Mouse (Mus musculus): ENCODE measurements around the gene Baiap2l1.

Gene Baiap2l1

GRCm38 (mm10) chr5:144230216-144230615, 127.7 kb downstream of the Baiap2l1 start:
- no peak for DNase-seq (ENCODE audit: low spot score)

GRCm38 (mm10) chr5:144226220-144226619, 131.7 kb downstream of the Baiap2l1 start:
- DNase-seq (ENCODE audit: low spot score) = no peak

DNA sequence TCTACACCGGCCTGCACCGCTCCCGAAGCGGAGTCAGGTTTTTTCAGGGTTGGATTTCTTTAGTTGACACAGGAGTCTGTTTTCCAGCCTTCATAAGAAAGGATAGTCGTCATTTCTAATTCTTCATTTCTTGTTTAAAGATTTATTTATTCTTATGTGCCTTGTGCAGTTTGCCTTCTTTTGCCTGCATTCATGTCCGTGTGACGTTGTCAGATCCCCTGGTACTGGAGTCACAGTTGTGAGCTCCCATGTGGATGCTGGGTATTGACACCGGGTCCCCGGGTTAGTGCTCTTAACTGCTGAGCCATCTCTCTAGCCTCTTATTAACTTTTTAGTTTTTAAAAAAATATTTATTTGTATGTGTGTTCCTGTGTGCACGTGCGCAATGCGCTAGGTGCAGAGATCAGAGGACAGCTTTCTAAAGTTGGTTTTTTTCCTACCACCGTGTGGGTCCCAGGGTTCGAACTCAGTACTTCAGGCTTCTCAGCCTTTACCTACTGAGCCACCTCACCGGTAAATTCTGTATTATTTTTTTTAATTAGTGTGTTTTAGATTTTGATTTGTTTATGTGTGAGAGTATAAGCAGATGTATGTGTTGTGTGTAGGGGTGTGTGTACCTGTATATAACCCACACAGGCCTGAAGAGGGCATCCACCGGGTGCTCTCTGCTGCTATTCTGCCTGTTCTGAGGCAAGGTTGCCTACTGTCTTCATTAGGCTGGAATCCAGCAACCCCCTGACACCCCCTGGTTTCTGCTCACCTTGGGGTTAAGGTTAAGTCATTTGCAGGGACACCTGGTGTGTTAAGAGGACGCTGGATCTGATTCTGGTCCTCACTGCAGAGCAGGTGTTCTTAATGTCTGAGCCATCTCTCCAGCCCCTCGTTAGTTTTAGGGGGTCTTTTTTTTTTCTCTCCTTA, 133.8 kb downstream of the Baiap2l1 start:
- no peak for DNase-seq (ENCODE audit: low spot score)

- peak; percentile 94 for DNase-seq (ENCODE audit: low spot score)
Observed at GRCm38 (mm10) chr5:144223503-144223862, 134.4 kb downstream of the Baiap2l1 start, which contains the start of gene Tecpr1. Gene Tecpr1 (minus strand): TSS chr5:144223615.

- peak; percentile 41 for DNase-seq (ENCODE audit: low spot score)
Observed at GRCm38 (mm10) chr5:144222811-144223502, 135.0 kb downstream of the Baiap2l1 start.

- DNase-seq (ENCODE audit: low spot score) = no peak
Observed at GRCm38 (mm10) chr5:144221305-144221704, 136.6 kb downstream of the Baiap2l1 start.

DNA sequence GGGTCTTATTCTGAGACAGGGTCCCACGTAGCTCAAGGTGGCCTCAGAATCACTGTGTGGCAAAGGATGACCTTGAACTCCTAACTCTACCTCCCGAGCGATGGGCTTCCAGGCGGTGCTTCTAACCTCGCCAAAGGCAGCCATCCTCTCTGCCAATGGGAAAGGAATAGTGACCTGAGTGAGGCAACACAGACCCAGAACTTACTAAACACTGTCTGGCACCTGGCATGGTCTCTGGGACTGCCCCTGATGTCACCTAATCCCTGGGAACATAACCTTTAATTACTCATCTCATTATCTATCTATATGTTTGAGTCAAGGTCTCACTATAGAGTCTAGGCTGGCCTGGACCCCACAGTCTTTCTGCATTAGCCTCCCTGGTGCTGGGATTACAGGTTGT, 138.0 kb downstream of the Baiap2l1 start:
- DNase-seq (ENCODE audit: low spot score) = no peak

- DNase-seq (ENCODE audit: low spot score) = no peak
Observed at GRCm38 (mm10) chr5:144219306-144219705, 138.6 kb downstream of the Baiap2l1 start.

DNA sequence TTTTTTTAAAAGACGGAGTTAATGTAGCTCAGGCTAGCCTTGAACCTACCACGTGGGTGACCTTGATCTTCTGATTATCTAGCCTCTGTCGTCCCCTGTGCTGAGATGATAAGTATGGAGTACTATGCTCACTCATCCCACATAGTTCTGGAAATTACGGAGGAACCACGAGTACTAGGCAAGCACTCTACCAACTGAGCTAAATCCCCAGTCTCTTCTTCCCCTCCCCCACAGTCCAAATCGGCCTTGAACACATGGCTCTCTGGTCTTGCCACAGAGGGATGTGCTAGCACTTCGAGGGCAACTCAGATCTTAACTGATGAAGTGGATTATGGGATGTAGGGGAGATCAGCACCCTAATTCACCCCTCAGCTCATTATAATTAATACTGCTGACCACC, 139.9 kb downstream of the Baiap2l1 start:
- no peak for DNase-seq (ENCODE audit: low spot score)

GRCm38 (mm10) chr5:144215992-144216391, 141.9 kb downstream of the Baiap2l1 start:
- no peak for DNase-seq (ENCODE audit: low spot score)

Data from yolk sac, embryonic 10.5 days (tissue).